Mouse (Mus musculus) olfactory bulb, adult 2 months (tissue): ENCODE results near the gene Dnajc5. TPM values are rescaled to one million over a fixed set of nuclear protein-coding genes. Genes with fewer than 3 reads are reported as not detected.

Experiments
- H3K27ac ChIP-seq: fragments of 200-500 bp; 2 replicates; pipeline ENCODE4 v1.5.1; 2012; ENCODE audit warnings: low read depth, low read length; ENCODE audit not compliant: insufficient read depth
- H3K4me1 ChIP-seq: fragments of 200-500 bp; 2 replicates; pipeline ENCODE4 v1.6.1; 2012; ENCODE audit warnings: low read length; ENCODE audit not compliant: control insufficient read depth, insufficient read depth
- H3K4me3 ChIP-seq: fragments of 200-500 bp; 2 replicates; pipeline ENCODE4 v1.5.1; 2012; ENCODE audit warnings: mild to moderate bottlenecking, low read depth, low read length, moderate library complexity; ENCODE audit not compliant: insufficient read depth
- CTCF ChIP-seq: fragments of 200-500 bp; IDR thresholded peaks from 2 replicates; pipeline ENCODE4 v1.5.1; 2012; ENCODE audit warnings: low read depth, mild to moderate bottlenecking, low read length, moderate library complexity; ENCODE audit not compliant: insufficient read depth
- POLR2A ChIP-seq: fragments of 200-500 bp; IDR thresholded peaks from 2 replicates; pipeline ENCODE4 v1.6.1; 2012; ENCODE audit warnings: mild to moderate bottlenecking, low read depth, low read length, moderate library complexity; ENCODE audit not compliant: insufficient read depth
- WGBS: fragments of 180-500 bp; shearing (Covaris S2); methylation state at CpG from one replicate; pipeline ENCODE4 v1.1.7; 2018; 5-methylcytosine and 5-hydroxymethylcytosine counted together
- polyA plus RNA-seq: library from polyadenylated mRNA; stranded (reverse); fragments of >200 nt; gene quantifications from 2 replicates; pipeline ENCODE4 v1.2.4, GENCODE M21; 2012; ENCODE audit warnings: low replicate concordance; ENCODE audit not compliant: missing spikeins, insufficient read depth, insufficient read length

Gene Dnajc5
- polyA plus RNA-seq, 1 experiment, result 447 TPM

DNA sequence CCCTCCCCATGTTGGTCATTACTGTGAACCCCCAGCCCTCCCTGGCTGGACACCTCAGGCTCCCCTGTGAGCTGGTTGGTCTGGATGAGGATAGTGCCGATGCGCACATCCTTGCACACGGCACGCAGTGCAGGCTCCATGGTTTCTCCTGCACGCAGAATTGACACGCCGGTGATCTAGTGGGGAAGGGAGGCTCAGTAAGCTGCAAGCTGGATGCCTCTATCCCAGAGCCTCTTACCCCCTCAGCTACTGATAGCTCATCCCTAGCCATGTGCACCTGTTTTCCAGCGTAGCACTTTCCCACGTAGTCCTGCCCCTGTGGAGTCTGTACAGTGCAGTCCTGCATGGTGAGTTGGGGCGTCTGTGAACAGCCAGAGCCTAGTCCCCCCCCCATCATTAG lies 49.6 kb downstream of the Dnajc5 start:
- Histone ChIP-seq H3K27ac (no peak overlapping the region), H3K4me1 (no peaks in the 10 kb centered on the region), H3K4me3 (no peak overlapping the region)
- no peak for TF ChIP-seq CTCF
- 94% methylated on average over 10 of the region's 10 CpGs for WGBS

DNA sequence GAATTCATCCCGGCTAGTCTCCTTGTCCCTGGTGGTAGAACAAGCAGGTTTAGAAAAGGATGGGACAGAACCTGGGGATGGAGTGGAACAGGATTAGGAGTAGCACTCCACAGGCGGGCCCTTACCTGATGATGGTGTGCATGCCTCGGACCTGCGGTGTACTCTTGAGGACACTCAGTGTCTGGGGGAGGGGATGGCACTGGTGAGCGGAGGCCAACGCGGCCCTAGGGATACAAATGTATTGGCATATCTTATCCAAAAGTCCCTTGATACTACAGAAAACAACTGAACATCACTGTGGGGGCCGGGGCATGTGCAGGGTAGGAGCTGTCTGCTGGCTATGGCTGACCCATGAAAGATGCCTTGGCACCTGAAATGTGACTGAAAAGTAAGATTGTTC lies 50.1 kb downstream of the Dnajc5 start:
- 86% methylated on average over 8 of the region's 8 CpGs for WGBS
- no peak overlapping the region for H3K27ac ChIP-seq
- TF ChIP-seq CTCF, result no peak
- TF ChIP-seq POLR2A, result no peak
- H3K4me3 ChIP-seq, result no peak overlapping the region
- no peaks in the 10 kb centered on the region for H3K4me1 ChIP-seq

DNA sequence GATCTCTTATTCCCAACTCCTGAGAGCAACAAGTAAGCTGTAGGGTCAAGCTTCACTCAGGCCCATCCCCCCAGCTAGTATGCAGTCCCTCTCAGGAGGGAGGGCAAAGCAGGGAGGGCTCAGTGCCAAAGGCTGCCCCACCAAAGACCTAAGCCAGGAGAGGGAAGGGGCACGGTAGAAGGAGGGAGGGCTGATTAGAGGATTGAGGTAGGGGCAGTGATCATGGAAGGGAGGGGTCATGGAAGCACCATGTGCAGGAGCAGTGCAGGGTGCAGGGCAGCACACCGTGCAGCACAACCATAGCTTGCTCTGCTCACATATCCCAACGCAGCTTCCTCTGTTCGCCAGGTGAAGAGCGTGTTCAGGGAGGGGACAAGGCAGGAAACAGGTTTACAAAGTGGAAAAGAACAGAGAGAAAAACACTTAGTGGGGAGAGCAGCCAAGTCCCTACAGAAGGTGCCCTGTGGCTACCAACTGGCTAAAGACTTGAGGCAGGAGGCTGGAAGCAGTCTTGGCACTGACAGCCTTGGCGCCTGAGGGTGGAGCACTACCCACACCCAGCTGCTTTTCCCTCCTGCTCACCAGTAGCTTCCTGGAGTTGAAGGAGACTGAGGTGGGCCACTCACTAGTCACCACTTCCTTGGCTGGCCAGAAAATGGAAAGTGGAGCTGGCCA lies 50.8 kb downstream of the Dnajc5 start:
- H3K4me1 ChIP-seq, result no peaks in the 10 kb centered on the region
- H3K27ac ChIP-seq, result no peak overlapping the region
- 62% methylated on average over 6 of the region's 6 CpGs for WGBS
- TF ChIP-seq POLR2A, result no peak
- no peak for TF ChIP-seq CTCF
- H3K4me3 ChIP-seq, result no peak overlapping the region

DNA sequence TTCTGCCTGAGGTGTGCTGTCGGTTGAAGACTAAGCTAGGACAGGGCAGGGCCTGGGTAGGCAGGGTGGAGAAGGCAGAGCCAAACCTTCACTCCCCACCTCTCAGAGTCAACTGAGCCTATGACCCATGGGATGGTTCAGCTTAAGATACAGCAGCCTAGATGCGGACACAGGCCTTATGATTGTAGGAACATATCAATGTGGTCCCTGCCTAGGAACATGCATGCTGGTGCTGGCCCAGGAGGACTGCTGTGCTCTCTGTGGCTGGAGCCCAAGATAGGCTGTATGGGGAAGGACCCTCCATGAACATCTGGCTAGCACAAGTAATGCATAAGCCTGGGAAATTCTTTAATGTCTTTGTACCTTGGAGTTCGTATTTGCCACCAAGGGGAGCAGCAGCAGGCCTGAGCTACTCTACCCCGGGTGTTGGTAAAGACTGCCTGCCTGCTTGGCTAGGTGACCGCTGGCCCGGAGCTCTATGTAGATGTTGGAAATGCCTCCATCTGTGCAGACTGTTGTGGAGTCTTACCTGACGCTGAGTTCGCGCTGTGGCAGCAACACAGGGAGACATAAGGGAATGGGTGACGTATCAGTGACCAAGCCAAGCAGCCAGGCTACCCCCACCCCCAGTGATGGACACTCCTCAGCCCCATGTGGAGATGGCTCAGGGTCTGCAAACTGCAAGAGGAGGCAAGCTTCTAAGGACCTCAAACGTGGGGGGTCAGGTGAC lies 51.8 kb downstream of the Dnajc5 start:
- no peak overlapping the region for H3K27ac ChIP-seq
- WGBS, result 90% methylated on average over 11 of the region's 11 CpGs
- TF ChIP-seq CTCF (no peak), POLR2A (no peak)
- H3K4me3 ChIP-seq, result no peak overlapping the region
- H3K4me1 ChIP-seq, result 0 out of 2 replicates have a peak, but pooled peaks cover under 1% of the 10 kb centered on the region

DNA sequence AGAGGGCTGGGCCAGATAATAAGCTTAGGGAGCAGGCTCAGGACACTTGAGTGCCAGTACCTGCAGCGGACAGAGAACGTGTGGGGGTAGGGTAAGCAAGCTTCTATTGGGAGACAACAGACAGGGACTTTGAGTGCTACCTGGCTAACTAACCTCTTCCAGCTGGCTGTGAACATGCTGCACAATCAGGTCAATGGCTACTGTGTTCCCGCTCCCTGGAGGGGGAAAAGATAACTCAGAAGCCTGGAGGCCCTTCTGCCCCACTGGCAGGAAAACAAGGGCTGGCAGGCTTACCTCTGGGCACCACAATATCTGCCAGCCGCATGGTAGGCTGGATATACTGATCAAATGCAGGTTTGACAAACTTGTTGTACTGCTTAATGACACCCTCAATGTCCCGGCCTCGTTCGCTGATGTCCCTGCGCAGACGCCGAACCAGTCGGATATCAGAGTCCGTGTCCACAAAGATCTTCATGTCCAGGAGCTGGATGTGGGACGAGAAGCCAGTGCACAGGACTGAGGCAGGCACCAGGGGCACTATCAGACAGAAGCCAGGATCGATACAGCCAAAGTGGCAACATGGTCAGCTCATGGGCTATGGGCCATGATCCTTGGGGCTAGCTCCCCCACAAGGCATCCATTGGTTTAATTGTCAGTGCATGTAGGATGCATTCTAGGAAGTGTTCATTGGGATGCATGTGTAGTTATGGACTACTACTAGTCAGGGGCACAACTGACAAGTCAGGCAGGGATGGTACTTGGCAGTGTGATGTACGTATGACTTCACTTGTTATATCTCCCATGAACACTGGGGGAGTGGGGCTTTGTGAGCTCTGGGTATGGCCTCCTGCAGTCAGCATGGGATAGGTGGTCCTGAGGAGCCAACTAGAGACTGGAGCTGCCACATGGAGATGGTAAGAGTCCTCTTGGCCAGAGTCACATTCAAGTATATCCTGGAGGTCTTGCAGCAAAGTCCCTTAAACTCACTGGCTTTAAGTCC lies 52.9 kb downstream of the Dnajc5 start:
- TF ChIP-seq POLR2A (no peak), CTCF (no peak)
- WGBS, result 94% methylated on average over 15 of the region's 15 CpGs
- Histone ChIP-seq H3K4me3 (no peak overlapping the region), H3K4me1 (peaks cover 9% of the 10 kb centered on the region), H3K27ac (no peak overlapping the region)

DNA sequence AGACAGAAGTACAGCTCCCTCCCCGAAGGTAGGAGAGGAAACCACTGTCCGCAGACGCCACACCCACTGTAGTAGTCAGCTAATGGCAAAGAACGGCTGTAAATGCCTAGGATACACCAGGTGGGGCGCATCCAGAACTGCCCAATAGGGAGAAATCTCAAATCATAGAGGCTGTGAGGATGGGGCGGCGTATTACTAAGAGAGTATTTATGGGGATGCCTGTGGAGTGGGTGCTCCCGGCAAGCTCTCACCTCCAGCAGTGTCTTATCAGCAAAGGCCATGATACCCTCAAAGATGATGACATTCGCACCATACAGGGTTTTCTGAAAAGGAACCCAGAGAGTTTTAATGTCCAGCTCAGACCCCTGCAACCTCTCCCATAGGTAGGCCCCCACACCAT lies 53.7 kb downstream of the Dnajc5 start:
- TF ChIP-seq POLR2A (no peak), CTCF (no peak)
- WGBS, result 93% methylated on average over 9 of the region's 9 CpGs
- no peak overlapping the region for H3K27ac ChIP-seq
- no peak overlapping the region for H3K4me3 ChIP-seq
- H3K4me1 ChIP-seq, result peaks cover 13% of the 10 kb centered on the region

DNA sequence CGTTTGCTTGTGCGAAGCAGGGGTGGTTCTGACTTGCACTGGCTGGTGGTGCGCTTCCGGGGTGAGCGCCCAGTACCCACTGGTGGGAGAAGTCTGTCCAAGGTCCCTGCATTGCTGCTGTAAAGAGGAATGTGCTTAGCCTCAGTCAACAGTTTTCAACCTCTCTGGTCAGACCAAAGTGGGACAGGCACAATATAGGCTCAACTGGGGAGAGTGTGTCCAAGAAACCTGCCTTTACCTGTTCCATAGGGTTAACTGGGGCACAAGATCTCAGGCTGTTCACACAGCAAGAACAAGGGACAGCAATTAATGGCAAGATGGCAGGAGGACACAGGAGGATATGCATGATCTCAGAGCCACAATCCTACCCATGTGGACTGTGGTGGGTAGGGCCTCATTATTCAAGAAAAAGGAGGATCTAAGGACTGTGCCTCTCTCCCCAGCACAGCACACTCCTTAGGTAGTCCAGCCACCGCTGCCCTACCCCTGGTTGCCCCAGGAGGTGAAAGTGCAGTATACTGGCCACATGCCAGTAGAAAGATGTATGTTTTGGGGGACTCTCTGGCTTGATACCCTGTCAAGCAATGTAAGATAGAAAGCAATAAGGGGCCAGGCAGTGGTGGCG lies 54.7 kb downstream of the Dnajc5 start:
- WGBS, result 93% methylated on average over 7 of the region's 7 CpGs
- Histone ChIP-seq H3K4me1 (peaks cover 18% of the 10 kb centered on the region), H3K27ac (no peak overlapping the region), H3K4me3 (no peak overlapping the region)
- TF ChIP-seq CTCF, result no peak
- TF ChIP-seq POLR2A, result no peak

DNA sequence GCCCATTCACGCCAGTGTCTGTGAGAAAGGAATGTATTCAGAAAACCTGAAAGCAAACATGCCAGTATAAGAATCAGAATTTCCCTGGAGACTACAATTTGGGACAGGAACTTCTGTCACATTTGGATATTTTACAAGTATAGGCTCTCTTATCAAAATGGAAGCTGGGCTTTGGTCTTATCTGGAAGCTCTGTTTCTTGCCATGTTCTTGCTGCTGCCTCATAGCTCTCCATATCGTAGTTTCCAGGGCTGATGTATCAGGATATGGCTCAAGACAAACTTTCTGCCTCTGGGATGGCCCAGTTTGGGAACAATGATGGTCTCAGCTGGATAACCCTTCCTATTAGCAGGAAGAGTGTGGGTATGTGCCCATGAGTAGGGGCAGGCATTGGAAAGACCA lies 56.3 kb downstream of the Dnajc5 start:
- H3K4me3 ChIP-seq, result no peak overlapping the region
- no peak overlapping the region for H3K27ac ChIP-seq
- WGBS, result 94% methylated on average over 2 of the region's 2 CpGs
- TF ChIP-seq CTCF, result no peak
- no peak for TF ChIP-seq POLR2A
- peaks cover 23% of the 10 kb centered on the region for H3K4me1 ChIP-seq

DNA sequence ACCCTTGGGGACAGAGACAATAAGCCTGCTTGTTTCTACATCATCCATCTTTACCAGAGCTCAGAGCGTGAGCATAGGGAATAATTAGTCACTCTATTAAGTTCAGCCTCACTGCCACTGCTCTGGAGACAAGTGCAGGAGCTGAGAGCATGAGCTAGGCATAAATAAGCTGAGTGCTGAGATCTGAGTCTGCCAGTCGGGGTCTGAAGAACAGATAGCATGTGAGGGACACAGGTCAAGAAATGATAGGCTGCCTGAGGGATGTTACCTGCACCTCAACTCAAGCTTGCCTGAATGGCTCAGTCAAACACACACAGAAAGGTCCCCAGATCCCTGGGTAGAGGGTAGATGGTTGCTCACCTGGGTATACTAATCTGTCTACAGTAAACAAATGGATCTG lies 56.8 kb downstream of the Dnajc5 start:
- Histone ChIP-seq H3K4me1 (peaks cover 23% of the 10 kb centered on the region), H3K4me3 (no peak overlapping the region), H3K27ac (no peak overlapping the region)
- no peak for TF ChIP-seq POLR2A
- no peak for TF ChIP-seq CTCF
- 18% methylated on average over 2 of the region's 2 CpGs for WGBS
